Mouse (Mus musculus) kidney, postnatal 36 days (tissue): ENCODE measurements around the gene Kdf1.

ENCODE experiments used
- DNase-seq, 2 experiments: peaks; one replicate each; pipeline ENCODE4 v3.0.0; 2021 to 2022; ENCODE audit warnings: mixed read lengths in 2 of 2

Gene Kdf1

DNA sequence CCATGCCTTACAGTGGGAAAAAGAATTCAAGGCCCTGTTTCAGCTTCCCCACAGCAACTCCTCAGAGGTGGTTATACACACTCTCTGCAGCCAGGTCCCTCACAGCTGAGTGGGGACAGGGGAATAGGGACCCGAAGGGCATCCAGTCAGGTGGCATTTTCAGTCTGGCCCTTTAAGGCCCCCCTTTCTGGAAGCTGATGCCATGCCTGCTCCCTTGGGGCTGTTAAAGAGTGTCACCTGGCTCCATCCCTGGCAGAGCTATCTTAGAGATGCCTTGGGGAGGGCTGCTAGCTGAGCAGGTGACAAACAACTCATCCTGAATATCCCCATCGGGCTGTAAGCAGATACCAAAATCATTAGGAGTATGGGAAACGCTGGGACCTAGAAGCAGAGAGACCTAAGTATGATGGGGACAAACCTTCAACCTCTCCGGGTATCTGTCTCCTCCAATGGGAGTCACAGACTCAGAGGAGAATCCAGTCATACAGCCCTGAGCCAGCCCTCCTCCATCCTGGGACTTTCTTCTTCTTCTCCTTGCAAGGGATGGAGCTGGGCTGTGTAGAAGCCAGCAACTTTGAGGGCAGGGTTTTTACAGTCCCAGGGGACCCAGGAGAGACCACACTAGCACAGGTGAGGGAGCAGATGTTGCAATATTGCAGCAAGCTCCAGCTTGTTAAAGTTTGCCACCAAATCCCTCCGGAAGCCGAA is 21.9 kb upstream of the Kdf1 start:
- DNase-seq, result no peak

DNA sequence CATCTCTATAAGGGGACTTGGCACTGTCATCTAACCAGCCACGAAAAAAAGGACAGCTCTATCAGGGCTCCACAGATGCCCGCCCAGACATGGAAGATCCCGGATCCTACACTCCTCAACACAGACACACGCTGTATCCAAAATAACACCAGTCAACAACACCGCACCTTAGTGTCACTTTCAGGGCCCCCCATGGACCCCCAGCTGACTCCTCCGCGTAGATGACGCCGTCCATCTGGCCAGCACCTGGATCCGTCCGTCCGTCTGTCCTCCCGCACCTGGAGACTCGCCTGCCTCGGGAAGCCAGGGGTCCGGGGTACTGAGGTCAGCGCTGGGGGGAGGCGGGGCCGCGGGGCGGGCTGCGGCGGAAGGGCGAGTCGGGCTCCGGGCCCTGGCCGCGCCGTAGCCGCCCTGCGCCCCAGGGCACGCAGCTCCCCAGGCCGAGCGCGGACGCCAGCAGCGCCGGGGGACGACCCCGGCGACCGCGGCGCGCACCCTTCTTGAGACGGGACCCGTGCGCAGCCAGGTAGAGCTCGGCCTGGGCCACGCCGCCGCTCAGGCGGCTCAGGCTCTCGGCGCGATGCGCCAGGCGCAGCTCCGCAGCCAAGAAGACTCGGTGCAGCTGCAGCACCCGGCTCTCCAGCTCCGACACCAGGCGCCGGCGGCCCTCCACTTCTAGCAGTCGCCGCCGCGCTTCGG is 21.2 kb upstream of the Kdf1 start:
- DNase-seq, result peak in 1 of 2 experiments; percentile 53

DNA sequence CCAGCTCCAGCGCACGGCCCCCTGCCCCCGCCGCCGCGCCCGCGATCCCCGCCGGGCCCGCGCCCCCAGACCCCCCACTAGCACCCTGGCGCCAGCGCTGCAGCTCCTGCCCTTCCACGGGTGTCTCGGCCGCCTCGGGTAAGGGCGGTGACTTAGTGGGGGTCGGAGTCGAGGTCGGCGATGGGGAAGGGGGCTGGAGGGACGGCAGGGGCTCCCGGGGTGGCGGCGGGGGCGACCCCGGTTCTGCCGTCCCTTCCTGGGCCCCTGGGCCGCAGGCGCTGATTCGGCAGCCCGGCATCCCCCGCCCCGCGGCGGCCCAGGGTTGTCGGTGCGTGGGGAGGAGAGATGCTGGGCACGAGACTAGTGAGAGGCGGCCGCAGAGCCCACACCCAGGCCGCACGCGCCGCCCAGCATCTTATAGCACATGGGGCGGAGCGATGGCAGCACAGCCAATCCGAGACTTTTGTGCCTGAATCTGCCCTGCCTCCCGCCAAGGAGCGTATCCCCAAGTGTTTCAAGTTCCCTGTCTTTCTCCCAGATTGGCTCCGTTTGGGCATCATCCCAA is 20.5 kb upstream of the Kdf1 start, which contains the start of gene Trnp1:
TSS of gene Trnp1 (minus strand) at position 391 of the 565 bp plus-strand sequence.
- DNase-seq, result peak in 1 of 2 experiments; percentile 66

DNA sequence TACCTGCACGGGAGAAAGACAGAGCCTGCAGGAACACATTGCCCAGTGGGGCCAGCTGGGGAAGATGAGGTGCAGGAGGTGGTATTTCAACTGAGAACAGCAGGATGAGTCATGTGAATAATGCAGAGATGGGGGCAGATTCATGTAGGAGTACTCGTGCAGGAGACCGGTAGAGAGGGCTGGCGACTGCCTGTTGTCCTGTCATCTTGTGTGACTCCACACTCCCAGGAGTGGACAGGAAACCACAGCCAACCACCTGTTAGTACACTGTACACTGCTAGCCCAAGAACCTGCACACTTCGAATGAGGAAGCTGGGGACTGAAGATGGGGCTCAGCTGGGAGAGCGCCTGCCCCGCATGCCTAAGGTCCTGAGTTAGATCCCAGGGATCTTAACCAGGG is 17.2 kb upstream of the Kdf1 start:
- DNase-seq, result no peak

DNA sequence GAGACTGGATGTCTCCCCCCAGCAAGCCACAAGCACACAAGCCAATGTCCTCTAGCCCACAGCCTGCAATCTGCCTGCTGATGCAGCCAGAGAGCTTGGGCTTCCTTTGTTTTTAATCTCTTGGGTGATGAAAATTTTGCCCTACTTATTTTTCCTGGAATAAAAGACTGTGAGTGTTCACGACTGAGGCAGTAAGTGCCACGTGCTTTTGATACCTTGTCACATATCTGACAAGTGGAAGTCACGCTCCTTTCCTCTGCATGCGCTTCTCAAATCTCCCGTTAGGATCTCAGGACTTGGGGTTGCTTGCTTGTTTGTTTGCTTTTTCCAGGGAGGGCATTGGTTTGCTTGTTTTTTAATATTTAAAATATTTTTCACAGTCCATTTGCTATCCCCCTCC is 14.5 kb upstream of the Kdf1 start:
- no peak for DNase-seq

DNA sequence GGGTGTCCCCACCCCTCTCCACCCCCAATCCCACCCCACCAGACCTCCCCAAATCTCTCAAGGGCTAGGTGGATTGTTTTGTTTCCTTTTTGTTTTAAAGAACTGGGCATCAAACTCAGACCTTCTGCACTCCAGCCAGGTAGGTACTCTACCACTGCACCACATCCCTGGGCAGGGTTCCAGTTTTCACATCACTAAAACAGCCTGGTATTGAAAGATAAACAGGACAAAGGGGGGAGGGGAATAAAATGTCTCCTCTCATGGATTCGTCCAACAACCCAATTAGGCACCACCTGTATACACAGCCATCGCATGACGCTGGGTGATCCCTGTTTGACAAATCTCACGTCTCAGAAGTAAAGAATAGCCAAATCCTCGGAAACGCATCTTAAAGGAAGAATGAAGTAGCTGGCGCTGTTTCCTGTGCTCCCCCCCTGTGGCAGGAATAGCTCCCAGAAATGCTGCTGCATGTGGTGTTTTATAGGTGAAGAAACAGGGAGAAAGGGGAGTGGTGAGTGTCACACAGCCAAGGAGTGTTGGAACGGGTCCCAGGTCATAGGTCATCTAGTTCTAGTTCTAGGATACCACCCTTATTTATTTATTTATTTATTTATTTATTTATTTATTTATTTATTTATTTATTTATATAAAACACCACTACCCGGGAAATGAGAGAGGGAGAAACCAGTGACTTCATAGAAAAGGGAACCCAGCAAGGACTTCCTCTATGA is 13.8 kb upstream of the Kdf1 start:
- no peak for DNase-seq

DNA sequence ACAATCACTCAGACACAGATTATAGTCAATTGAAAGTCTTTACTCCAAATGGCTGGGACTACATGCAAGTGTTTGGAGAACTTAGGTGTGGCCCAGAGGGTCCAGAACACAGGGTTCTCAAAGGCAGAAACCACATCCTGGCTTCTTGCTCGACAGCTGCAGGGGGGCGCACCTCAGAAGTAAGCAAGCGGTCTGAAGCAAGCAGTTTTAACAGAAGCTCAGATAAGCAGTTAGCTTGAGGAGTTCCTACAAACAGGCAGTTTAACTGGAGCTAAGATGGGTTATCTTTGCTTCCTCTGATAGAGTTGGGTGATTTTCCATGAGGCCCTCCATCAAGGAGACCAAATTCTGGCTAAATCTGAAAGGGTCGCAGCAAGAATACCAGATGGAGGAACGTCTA is 12.2 kb upstream of the Kdf1 start:
- no peak for DNase-seq

DNA sequence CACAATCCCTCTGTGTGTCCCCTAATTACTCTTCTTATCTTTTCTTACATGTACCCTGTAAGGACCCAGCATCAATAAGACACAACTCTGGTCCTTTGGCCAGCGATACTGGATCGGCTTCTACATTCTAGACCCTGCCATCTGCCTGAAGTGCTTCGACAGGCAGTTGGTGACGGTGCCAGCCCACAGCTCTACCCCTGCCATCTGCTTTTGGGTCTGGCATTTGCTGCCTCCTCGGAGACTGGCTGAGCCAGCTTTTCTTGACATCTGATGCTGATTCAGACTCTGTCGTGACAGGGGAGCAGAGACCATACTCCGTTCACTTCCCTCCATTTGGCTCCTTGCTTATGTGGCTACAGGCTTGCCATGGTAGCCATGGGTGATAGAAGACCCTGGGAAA is 9.8 kb upstream of the Kdf1 start:
- no peak for DNase-seq

DNA sequence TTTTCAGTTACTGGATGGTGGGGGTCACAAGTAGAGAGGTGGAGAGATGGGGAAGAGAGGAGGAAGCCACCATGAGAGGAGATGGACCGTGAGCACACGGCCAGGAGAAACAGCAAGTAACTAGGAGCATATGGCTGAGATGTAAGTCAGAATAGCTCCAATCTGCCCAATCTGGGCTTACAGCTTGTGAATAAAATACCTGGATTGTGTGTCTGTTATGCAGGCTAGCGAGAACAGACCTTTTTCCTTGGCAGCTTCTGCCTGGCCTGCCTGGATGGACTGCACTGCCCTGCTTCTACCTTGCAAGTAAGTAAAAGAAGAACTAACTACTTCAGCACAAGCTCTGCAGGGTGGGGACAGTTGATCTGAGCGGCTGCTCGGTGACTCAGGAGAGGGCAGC is 7.7 kb upstream of the Kdf1 start:
- DNase-seq, result no peak

DNA sequence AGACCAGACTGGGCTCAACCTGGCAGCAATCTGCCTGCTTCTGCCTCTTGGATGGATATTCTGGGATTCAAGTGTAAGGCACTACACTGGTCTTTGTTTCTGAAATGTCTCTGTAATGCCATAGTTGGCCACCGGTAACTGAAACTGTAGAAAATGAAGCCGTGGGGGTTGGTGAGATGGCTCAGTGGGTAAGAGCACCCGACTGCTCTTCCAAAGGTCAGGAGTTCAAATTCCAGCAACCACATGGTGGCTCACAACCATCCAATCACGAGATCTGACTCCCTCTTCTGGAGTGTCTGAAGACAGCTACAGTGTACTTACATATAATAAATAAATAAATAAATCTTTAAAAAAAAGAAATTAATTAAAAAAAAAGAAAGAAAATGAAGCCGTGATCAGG is 6.3 kb upstream of the Kdf1 start:
- peak; percentile 47 to 50 for DNase-seq

DNA sequence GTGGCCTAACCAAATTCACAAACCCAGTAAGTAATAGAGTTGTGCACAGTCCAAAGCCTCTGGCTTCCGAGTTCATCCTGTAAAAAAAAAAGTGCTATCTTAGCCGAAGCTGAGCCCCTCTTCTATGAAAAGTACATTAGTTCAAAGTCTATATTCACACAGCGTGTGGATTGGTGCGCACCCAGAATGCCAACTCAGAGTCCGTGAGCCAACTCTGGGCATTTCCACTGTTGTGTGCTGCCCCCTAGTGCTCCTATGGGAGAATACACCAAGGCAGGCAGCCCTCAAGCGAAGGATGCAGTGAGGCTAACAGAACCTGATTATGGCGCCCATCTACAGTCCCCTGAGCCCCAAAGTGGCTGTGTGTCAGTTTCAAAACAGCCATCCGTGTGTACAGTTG is 5.8 kb upstream of the Kdf1 start:
- DNase-seq, result peak; percentile 84 to 87

DNA sequence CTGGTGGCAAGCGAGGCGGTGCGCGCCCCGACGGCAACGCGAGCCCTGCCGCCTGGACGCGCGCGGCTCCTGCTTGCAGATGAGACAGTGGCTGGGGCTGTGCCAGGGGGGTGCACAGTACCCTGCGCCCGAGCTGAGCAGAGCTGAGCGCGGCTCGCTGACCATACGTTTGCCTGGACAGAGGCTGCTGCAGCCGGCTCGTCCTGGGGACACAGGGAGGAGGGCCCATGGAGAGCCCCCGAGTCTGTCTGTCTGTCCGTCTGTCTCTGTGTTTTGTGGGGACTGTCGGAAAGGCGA is 554 bp downstream of the Kdf1 start:
- peak; percentile 16 to 57 for DNase-seq

DNA sequence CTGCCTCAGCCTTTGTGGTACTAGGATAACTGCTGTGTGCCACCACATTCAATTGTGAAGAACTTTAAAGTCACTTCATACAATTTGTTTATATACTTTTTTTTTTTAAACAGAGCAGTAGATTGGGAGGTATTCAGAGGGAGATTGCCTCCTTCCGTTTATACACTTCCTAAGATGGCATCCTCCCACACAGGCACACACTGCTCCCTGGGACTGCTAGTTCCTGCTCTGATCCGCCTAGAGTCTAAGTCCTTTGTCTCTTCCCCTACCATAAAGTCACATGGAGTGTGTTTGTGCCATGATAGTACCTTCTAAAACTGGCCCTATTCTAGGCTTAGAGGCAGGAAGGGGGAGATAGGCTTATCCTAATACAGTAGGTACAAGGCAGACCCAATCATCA is 2.7 kb downstream of the Kdf1 start:
- DNase-seq, result no peak

DNA sequence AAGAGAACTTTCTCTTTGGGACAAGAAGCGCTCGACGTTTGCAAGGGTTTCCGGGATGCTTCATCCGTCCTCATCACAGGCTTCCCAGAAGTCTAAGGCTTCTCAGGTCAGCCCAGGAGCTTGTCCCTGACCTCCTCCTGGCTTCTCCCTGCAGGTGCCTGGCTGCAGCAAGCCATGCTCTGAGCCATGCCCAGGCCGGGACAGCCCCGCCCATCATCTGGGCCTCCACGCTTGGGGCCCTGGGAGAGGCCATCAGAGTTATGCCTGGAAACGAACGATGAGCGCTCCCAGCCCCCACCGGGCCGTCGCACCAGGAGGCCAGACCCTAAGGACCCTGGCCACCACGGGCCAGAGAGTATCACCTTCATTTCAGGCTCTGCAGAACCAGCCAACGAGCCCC is 9.0 kb downstream of the Kdf1 start:
- DNase-seq, result no peak

DNA sequence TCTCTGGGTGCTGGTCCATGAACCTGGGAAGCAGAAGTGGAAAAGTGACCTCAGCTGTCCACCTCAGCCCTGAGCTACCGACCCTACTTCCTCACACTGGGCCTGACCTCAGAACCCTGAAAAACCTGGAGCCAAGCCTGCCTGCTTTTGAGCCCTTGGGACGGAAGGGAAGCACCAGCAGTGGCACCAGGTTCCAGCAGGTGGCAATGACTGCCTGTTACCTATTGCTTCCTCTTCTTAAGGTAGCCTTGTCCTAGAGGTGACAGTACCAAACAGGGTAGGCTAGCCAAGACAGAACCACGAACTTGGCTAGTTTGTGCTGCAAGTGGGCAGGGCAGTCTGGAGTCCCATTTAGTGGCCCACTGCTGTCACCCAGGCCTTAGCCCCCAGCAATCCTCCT is 14.0 kb downstream of the Kdf1 start:
- peak in 1 of 2 experiments; percentile 45 for DNase-seq

DNA sequence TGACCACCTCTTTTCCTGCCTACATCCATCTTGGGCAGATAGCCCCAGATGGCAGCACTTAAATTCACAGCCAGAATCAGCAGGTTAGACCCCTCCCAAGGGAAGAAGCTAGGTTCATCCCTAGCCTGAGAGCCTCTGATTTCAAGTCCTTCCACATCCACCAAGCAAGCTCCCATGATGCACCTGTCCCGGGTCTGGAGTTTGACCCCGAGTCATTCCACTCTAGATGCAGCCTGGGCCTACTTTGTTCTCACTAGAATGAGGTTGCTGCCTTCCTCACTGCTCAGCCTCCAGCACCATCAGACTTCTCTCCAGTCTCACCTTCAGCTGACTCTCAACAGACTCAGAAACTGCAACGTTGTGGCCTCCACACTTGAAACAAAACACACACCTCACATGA is 17.3 kb downstream of the Kdf1 start:
- DNase-seq, result peak; percentile 55 to 69

DNA sequence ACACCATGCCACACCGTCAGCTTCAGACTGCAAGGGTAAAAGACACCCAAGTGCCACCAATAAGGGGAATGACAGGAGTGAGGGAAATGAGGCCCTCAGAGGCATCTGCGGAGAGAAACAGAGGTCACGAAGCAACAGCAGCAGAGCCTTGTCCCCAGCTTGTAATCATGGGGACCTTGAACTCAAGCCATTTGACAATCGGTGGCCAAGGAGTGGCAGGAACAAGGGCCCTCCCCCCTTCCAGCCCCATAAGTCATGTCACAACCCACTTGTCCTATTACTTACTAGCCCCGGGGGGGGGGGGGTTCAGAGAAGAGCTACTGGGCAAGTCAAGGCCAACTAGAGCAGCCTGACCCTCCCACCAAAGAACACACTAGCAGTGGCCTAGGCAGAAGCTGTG is 17.9 kb downstream of the Kdf1 start:
- DNase-seq, result no peak

DNA sequence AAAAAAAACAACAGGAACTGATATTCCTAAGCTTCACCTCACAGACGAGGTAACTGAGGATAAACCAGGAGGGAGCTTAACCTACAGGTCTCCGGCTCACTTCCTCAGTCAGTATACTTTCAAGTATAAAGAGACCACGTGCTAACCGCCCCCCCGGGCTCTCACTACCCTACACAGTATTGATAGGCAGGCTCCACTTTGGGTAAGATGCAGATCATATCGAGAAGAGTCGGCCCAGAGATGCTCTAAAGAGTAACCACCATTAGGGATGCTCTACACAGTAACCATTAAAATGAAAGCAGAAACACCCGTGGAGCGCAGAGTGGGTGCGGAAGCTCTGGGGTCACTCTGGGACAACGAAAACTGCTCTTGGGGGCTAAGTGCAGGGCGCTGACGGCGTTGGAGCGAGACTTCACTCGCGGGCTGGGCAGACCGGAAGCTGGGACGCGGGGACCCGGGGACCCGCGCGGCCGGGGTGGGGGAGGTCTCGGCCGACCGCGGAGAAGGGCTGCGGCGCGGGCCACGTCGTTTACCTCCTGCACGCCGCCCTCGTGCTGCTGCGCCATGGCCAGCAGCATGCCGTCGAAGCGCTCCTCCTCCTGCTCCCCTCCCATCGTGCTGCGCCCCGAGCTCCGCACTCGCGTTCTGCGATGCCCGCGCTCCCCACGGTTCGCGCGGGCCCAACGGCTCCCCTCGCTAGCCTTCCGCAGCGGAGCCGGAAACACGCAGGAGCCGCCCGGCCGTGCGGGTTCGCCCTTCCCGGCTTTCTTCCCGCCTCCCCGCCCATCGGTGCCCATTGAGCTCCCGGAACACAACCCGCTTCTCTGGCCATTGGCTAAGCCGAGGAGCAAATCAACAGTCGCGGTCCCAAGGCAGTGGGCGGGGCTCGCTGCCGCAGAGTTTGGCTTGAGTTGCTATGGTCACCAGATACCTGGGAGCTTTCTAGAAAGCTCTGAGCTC is 26.8 kb downstream of the Kdf1 start, which contains the start of gene Nudc:
TSS of gene Nudc (minus strand) at position 725 of the 960 bp plus-strand sequence.
- DNase-seq, result peak; percentile 98

DNA sequence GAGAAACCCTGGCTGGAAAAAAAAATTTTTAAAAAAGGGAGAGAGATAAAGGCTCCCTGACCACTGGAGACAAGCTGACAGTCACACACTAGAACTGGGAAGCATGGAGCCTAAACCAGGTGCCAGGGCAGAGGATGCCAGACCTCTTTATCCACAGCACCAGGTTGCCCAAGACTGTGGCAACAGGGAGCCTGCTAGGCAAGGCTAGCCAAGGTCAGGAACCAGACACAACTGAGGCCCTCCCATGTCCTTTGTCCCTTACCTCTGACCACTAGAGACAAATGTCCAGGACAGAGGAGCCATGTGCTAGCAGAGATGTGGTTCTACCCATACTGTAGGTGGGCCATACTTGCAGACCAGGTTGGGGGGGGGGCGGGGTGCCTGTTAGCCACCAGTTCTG is 33.3 kb downstream of the Kdf1 start:
- no peak for DNase-seq

DNA sequence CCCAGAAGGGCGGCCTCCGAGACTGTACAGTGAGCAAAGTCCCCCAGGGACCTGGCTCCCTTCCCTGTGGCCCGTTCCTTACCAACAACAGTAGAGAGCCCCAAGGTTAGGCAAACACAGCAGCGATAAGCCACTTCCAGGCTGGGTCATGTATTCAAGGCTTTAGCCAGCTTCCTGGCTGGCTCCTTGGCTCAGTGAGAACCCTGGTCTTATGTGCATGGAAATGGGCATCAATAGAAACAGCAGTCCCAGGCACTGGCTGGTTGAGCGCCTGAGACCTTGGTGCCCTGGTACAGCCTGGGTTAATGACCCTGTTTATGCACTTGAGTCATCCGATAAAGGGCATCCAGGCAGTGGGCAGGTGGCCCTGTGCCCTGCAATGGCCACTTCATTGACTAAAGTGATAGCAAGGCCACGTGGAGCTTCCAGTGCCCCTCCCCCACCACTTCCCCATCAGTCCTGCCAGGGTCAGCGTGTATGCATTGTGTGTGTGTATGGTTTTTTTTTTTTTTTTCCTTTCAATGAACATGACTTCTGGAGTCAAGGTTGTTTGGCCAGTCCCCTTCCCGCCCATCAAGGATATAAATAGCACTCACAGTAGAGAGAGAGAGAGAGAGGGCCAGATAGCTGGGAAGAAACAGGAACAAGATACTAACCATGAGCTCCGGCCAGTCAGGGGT is 34.1 kb downstream of the Kdf1 start, which contains the start of gene Nr0b2:
TSS of gene Nr0b2 (plus strand) at position 609 of the 680 bp plus-strand sequence.
- peak; percentile 27 to 56 for DNase-seq

DNA sequence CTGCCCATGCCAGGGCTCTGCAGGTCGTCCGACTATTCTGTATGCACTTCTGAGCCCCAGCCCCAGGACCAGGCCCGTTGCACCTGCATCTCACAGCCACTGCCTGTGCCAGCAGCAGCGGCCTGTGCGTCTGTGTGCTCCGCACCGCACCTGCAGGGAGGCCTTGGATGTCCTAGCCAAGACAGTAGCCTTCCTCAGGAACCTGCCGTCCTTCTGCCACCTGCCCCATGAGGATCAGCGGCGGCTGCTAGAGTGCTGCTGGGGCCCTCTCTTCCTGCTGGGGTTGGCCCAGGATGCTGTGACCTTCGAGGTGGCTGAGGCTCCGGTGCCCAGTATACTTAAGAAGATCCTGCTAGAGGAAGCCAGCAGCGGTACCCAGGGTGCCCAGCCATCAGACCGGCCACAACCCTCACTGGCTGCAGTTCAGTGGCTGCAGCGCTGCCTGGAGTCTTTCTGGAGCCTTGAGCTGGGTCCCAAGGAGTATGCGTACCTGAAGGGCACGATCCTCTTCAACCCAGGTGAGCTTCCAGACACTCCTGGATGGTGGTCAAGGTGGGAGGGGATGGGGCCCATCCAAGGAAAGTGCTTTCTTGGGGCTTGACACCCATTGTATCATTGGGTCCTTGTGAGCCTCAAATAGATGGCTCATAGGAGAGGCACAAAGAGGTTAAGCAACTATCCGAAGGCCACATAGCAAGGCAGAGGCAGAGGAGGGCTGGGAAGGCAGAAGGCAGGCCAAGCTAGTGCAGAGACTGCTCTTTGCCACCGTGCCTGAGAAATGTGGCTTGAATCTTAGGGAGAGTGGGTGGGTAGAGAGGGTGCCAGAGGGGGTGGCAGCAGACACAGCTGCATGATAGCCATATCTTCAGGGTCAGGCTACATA is 34.9 kb downstream of the Kdf1 start:
- no peak for DNase-seq
